8 mouse cellular contexts compared by ENCODE assay signal in the genomic region with DNA sequence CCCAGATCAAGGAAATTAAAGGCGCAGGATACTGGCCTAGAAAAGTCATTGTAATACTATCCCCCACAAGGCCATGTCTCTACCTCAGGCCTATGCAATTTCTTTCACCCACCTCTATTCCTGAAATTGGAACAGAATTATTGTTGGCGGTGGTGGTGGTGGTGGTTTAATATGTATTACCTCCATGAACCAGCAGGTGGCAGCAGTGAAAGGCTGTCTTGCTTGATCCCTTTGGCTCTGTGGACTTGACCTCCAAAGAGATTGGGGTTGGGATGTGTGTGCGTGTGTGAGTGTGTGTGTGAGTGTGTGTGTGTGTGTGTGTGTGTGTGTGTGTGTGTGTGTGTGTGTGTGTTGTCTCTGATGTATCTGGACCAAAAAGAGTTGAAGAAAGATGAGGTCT. TPM values are rescaled to one million over a fixed set of nuclear protein-coding genes. Genes with fewer than 3 reads are reported as not detected.
A peak's percentile ranks its signal among the peaks of the same experiment; 100 is the strongest.
DNase-seq lines count a peak whose midpoint lies in the region; ATAC-seq and TF ChIP-seq lines count a peak whose summit lies in the region.

No protein-coding gene starts in this region.

- no peak overlapping the region for H3K4me2 ChIP-seq in midbrain, embryonic 15.5 days
- H3K4me2 ChIP-seq in neural tube, embryonic 11.5 days (ENCODE audit: low read depth), result no peak overlapping the region

- H3K27me3 ChIP-seq in midbrain, embryonic 10.5 days (ENCODE audit: low read depth, poor library complexity, severe bottlenecking), result peaks cover 35% of the 10 kb centered on the region
- 0 out of 2 replicates have a peak, but pooled peaks cover 3% of the 10 kb centered on the region for H3K27me3 ChIP-seq in midbrain, embryonic 15.5 days (replicated peaks)
- H3K27me3 ChIP-seq in Patski, result peaks cover 14% of the 10 kb centered on the region
- no peaks in the 10 kb centered on the region for H3K27me3 ChIP-seq in neural tube, embryonic 11.5 days (ENCODE audit: control insufficient read depth, insufficient read depth, low read length)

- in situ Hi-C loops in Patski (cut with MboI; ENCODE audit: low pct_unique_long_range_greater_than_20kb), result loop anchor here (5.0 to 10.0 kb wide), 2 partner anchors 88 to 146 kb away; no protein-coding TSS in a partner anchor

- H3K27ac ChIP-seq in midbrain, embryonic 10.5 days (replicated peaks), result no peak overlapping the region
- H3K27ac ChIP-seq in midbrain, embryonic 15.5 days, result no peak overlapping the region
- H3K27ac ChIP-seq in neural tube, embryonic 11.5 days (ENCODE audit: low read depth, low read length), result no peak overlapping the region

- peak; percentile 75 for TF ChIP-seq CTCF in Patski (IDR thresholded peaks at IDR 0.05)

- H3K4me1 ChIP-seq in midbrain, embryonic 10.5 days, result peaks cover 19% of the 10 kb centered on the region
- peaks cover 10% of the 10 kb centered on the region; the same call in 1 of the 2 replicates for H3K4me1 ChIP-seq in midbrain, embryonic 15.5 days
- no peaks in the 10 kb centered on the region for H3K4me1 ChIP-seq in neural tube, embryonic 11.5 days (ENCODE audit: control insufficient read depth, insufficient read depth, low read length)

- H3K9me3 ChIP-seq in midbrain, embryonic 10.5 days (replicated peaks), result no peaks in the 10 kb centered on the region
- H3K9me3 ChIP-seq in midbrain, embryonic 15.5 days, result no peaks in the 10 kb centered on the region
- H3K9me3 ChIP-seq in neural tube, embryonic 11.5 days (ENCODE audit: control insufficient read depth, low read length), result no peaks in the 10 kb centered on the region

- ATAC-seq in midbrain, embryonic 15.5 days (replicated peaks), result no peak
- ATAC-seq in Patski, result no peak
- ATAC-seq in neural tube, embryonic 11.5 days (ENCODE audit: insufficient read depth, low FRiP score, low TSS enrichment), result no peak; the same call in 1 of the 2 replicates

- H3K4me3 ChIP-seq in midbrain, embryonic 10.5 days, result no peak overlapping the region
- no peak overlapping the region for H3K4me3 ChIP-seq in midbrain, embryonic 15.5 days
- H3K4me3 ChIP-seq in neural tube, embryonic 11.5 days (ENCODE audit: low read depth, low read length), result no peak overlapping the region

- no peak overlapping the region for H3K9ac ChIP-seq in midbrain, embryonic 15.5 days
- H3K9ac ChIP-seq in neural tube, embryonic 11.5 days (ENCODE audit: low read length), result no peak overlapping the region

- POLR2A ChIA-PET in Patski (lab: Charles Lee), result no interaction called here

- WGBS in midbrain, embryonic 10.5 days, result 11% methylated on average over 3 of the region's 3 CpGs
- WGBS in midbrain, embryonic 15.5 days, result 3% methylated on average over 3 of the region's 3 CpGs
- 15% methylated on average over 3 of the region's 3 CpGs for WGBS in neural tube, embryonic 11.5 days

- CTCF ChIA-PET in Patski (lab: Charles Lee), result no interaction called here

- DNase-seq in midbrain, embryonic 10.5 days (ENCODE audit: low spot score), result peak; percentile 64
- DNase-seq in Patski (ENCODE audit: low read depth, low spot score), result no peak
- DNase-seq in cerebellum, adult 9-10 months, result peak; percentile 85
- peak; percentile 63 for DNase-seq in gastrocnemius, postnatal 10 days
- peak; percentile 45 to 67 for DNase-seq in left cerebral cortex, adult 18-20 months (ENCODE audit: low spot score in 2 of 2)
- peak; percentile 49 for DNase-seq in neural tube, embryonic 11.5 days (ENCODE audit: low spot score)
- DNase-seq in yolk sac, embryonic 10.5 days (ENCODE audit: low spot score), result no peak

- H3K36me3 ChIP-seq in midbrain, embryonic 10.5 days, result no peaks in the 10 kb centered on the region
- no peaks in the 10 kb centered on the region for H3K36me3 ChIP-seq in midbrain, embryonic 15.5 days (replicated peaks)
- H3K36me3 ChIP-seq in neural tube, embryonic 11.5 days (ENCODE audit: control insufficient read depth, insufficient read depth, low read length), result no peaks in the 10 kb centered on the region

RNA-seq across cellular contexts. Expression of a gene that starts 26.2 kb away (rescaled TPM):
- 1.8 and 2.5 TPM in 2 replicates for polyA plus RNA-seq in midbrain, embryonic 10.5 days (2016; fragmentation: Nextera tagmentation; extraction: Ambion mirVana)
- polyA plus RNA-seq in midbrain, embryonic 15.5 days (2015; fragmentation: Nextera tagmentation; extraction: Ambion mirVana), result 9.7 TPM in 2 replicates
- 1.2 TPM for polyA plus RNA-seq in Patski (2021)
- total RNA-seq in gastrocnemius, postnatal 10 days (2021), result 10 to 100 TPM; 29.4 to 54.7 TPM
- total RNA-seq in left cerebral cortex, adult 18-20 months (2021), result 1 to 10 TPM; 4.1 to 4.2 TPM
- polyA plus RNA-seq in neural tube, embryonic 11.5 days (2014; fragmentation: Nextera tagmentation; extraction: Ambion mirVana), result 1.4 and 2.0 TPM in 2 replicates

RNA-seq across cellular contexts. Expression of a gene that starts 28.5 kb away (rescaled TPM):
- 13.5 and 15.2 TPM in 2 replicates for polyA plus RNA-seq in midbrain, embryonic 10.5 days (2016; fragmentation: Nextera tagmentation; extraction: Ambion mirVana)
- polyA plus RNA-seq in midbrain, embryonic 15.5 days (2015; fragmentation: Nextera tagmentation; extraction: Ambion mirVana), result 20.1 and 21.1 TPM in 2 replicates
- polyA plus RNA-seq in Patski (2021), result 19.2 TPM
- 10 to 100 TPM; 12.8 to 14.4 TPM for total RNA-seq in gastrocnemius, postnatal 10 days (2021)
- 10 to 100 TPM; 14.7 to 16.8 TPM for total RNA-seq in left cerebral cortex, adult 18-20 months (2021)
- 11.1 and 12.4 TPM in 2 replicates for polyA plus RNA-seq in neural tube, embryonic 11.5 days (2014; fragmentation: Nextera tagmentation; extraction: Ambion mirVana)

RNA-seq across cellular contexts. Expression of a gene that starts 32.8 kb away (rescaled TPM):
- 1.00 and 1.7 TPM in 2 replicates for polyA plus RNA-seq in midbrain, embryonic 10.5 days (2016; fragmentation: Nextera tagmentation; extraction: Ambion mirVana)
- polyA plus RNA-seq in midbrain, embryonic 15.5 days (2015; fragmentation: Nextera tagmentation; extraction: Ambion mirVana), result 10.2 and 10.3 TPM in 2 replicates
- polyA plus RNA-seq in Patski (2021), result 0.01 TPM
- total RNA-seq in gastrocnemius, postnatal 10 days (2021), result 1 to 10 TPM; 2.1 to 2.4 TPM
- 10 to 100 TPM; 24.3 to 29.7 TPM for total RNA-seq in left cerebral cortex, adult 18-20 months (2021)
- 1.4 and 1.8 TPM in 2 replicates for polyA plus RNA-seq in neural tube, embryonic 11.5 days (2014; fragmentation: Nextera tagmentation; extraction: Ambion mirVana)

Comparison
In these comparisons a context has a peak if more than half of its experiments do, and no peak if none do; other contexts are left out.
1. DNase-seq: peak in midbrain, embryonic 10.5 days (single experiment), cerebellum, adult 9-10 months (single experiment), gastrocnemius, postnatal 10 days (single experiment), left cerebral cortex, adult 18-20 months (2 of 2) and neural tube, embryonic 11.5 days (single experiment); none in Patski (single experiment) and yolk sac, embryonic 10.5 days (single experiment).